Mouse (Mus musculus): Measurements from ENCODE around the gene Slc8b1.

DNA sequence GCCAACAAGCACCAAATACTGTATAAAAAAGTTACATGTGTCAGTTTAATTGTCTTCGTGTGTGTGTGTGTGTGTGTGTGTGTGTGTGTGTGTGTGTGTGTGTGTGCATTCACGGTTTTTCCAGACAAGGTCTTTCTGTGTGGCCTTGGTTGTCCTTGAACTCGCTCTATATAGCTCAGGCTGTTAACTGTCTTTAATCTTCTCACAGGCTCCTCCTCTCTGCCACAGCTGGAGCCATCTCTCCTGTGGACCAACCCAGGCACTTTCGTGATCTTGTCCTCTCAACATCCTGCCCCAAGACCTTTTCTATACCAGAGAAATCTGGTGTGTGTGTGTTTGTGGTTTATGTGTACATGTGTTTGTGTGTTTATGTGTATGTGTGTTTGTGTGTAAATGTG is 52.9 kb downstream of the Slc8b1 start:
- no peak for TF ChIP-seq EP300 (IDR thresholded peaks at IDR 0.05; ENCODE audit: low read depth in 1 of 2, low read length in 2 of 2)
- no peak for TF ChIP-seq ZNF384 (IDR thresholded peaks at IDR 0.05; ENCODE audit: low read depth, low read length)
- TF ChIP-seq MAZ (IDR thresholded peaks at IDR 0.05; ENCODE audit: low read depth, low read length) = no peak
